Mouse (Mus musculus) cerebellum, adult 2 months (tissue): ENCODE measurements around the gene Vangl1. TPM values are rescaled to one million over a fixed set of nuclear protein-coding genes. Genes with fewer than 3 reads are reported as not detected.

Source experiments
- DNase-seq, 2 experiments: peaks; one replicate each; pipeline ENCODE4 v3.0.0; 2021
- H3K27ac ChIP-seq: fragments of 200-500 bp; 2 replicates; pipeline ENCODE4 v1.5.1; 2012; ENCODE audit warnings: low read length, control low read depth, inconsistent platforms; ENCODE audit not compliant: insufficient read depth
- H3K27me3 ChIP-seq: fragments of 200-500 bp; 2 replicates; pipeline ENCODE4 v1.6.1; 2012; ENCODE audit warnings: inconsistent platforms, mild to moderate bottlenecking, low read length, moderate library complexity; ENCODE audit not compliant: control insufficient read depth, insufficient read depth
- H3K4me1 ChIP-seq: fragments of 200-500 bp; 2 replicates; pipeline ENCODE4 v1.6.1; 2011; ENCODE audit warnings: low read length; ENCODE audit not compliant: control insufficient read depth, insufficient read depth
- H3K4me3 ChIP-seq: fragments of 200-500 bp; replicated peaks from 2 replicates; pipeline ENCODE3; 2011; ENCODE audit warnings: mild to moderate bottlenecking, low read depth, low read length, control low read depth; ENCODE audit not compliant: insufficient read depth
- CTCF ChIP-seq: fragments of 200-500 bp; IDR thresholded peaks from 2 replicates; pipeline ENCODE4 v1.5.1; 2011; ENCODE audit warnings: low read depth, mild to moderate bottlenecking, control low read depth, low read length, moderate library complexity, borderline replicate concordance; ENCODE audit not compliant: insufficient read depth
- POLR2A ChIP-seq: fragments of 200-500 bp; IDR thresholded peaks from 2 replicates; pipeline ENCODE4 v1.6.1; 2011; ENCODE audit warnings: low read length, control low read depth, borderline replicate concordance; ENCODE audit not compliant: insufficient read depth
- WGBS: fragments of 180-500 bp; shearing (Covaris S2); methylation state at CpG from one replicate; pipeline ENCODE4 v1.1.7; 2018; 5-methylcytosine and 5-hydroxymethylcytosine counted together
- polyA plus RNA-seq: library from polyadenylated mRNA; depleted of rRNA; stranded (reverse); fragments of >200 nt; gene quantifications from 2 replicates; pipeline ENCODE4 v1.2.3, GENCODE M21; 2012; rRNA removed

Vangl1 gene
- polyA plus RNA-seq, 1 experiment: 6.8 TPM

DNA sequence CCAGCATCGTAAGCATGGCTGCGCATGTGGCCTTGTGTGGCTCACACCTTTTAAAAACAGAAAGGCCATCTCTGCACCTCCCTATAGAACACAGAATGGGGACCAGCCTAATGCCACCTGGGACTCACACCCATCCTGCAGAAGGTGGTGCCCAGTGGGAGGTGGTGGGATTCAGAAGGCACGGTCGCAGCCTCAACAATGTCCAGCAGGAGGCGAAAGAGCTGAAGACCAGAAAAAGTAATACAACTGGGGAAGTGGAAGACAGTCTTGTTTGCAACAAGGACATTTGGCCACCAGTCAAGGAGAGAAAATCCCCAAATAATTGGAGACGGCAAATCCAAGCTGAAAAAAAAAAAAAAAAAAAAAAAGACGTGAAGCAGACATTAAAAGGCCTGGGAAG, 82.4 kb downstream of the Vangl1 start:
- no peak for DNase-seq
- H3K4me1 ChIP-seq: peaks cover 5% of the 10 kb centered on the region; the same call in 1 of the 2 replicates
- no peaks in the 10 kb centered on the region for H3K27me3 ChIP-seq
- WGBS: 75% methylated on average over 7 of the region's 7 CpGs
- TF ChIP-seq CTCF: no peak
- no peak for TF ChIP-seq POLR2A
- H3K27ac ChIP-seq: no peak overlapping the region
- H3K4me3 ChIP-seq: no peak overlapping the region

DNA sequence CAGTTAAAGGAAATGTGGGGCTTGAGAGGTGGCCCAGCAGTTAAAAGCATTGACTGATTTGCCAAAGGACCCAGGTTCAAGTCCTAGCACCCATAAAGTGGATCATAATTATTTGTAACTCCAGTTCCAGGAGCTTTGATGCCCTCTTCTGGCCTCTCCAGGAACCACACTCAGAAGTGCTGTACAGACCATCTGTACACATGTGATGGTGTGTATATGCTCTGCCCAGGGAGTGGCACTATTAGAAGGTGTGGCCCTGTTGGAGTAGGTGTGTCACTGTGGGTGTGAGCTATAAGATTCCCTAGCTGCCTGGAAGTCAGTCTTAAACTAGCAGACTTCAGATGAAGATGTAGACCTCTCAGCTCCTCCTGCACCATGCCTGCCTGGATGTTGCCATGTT, 83.5 kb downstream of the Vangl1 start:
- TF ChIP-seq CTCF (no peak), POLR2A (no peak)
- H3K4me3 ChIP-seq: no peak overlapping the region
- no peak for DNase-seq
- peaks cover 5% of the 10 kb centered on the region; the same call in 1 of the 2 replicates for H3K4me1 ChIP-seq
- no peaks in the 10 kb centered on the region for H3K27me3 ChIP-seq
- H3K27ac ChIP-seq: no peak overlapping the region

DNA sequence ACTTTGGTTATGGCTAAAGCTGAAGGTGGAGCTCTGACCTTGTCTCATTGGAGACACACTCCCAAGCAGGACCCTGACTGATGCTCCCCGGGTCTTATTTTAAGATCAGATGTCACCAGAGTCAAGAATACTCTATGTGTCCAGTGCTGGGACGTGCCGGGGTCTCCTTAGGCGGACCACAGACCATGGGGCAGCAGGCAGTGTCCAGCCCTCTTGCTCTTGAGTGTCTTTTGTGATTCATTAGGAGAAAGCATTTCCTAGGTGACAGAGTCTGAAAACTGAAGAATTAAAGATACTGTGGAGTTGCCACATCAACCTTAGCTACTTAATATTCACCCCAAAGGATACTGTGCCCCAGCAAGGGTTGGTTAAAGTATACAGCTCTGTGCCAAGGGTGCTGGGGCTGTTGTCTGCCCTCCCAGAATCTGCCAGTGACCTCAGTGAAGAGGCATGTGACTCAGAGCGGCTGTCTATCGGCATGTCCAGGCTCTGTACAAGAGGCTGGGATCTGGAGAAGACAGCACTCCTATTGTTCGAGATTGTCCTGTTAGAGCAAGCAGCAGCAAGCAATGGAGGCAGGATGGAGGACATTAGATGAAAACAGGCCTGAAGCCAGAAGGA, 92.4 kb downstream of the Vangl1 start:
- Histone ChIP-seq H3K4me1 (no peaks in the 10 kb centered on the region), H3K27ac (no peak overlapping the region), H3K4me3 (no peak overlapping the region), H3K27me3 (no peaks in the 10 kb centered on the region; the same call in 1 of the 2 replicates)
- no peak for TF ChIP-seq CTCF
- TF ChIP-seq POLR2A: no peak
- 65% methylated on average over 7 of the region's 7 CpGs for WGBS
- DNase-seq: peak in 1 of 2 experiments; percentile 17

DNA sequence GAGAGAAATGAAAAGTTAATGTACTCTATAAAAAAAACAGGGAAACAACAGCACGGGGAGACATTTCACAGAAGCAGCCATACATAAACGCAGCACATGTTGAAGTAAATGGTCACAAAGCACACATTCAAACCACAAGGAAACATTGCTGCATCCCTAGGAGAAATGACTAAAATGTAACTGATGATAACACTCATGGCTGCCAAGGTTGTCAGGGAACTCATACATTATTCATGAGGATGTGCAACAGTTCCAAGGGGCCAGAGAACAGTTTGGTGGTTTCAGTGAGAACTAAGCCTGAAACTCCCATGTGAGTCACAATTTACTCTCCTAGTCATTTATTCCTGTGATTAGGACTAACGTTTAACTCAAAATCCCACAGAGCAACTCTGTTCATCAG, 96.3 kb downstream of the Vangl1 start:
- no peak overlapping the region for H3K4me3 ChIP-seq

DNA sequence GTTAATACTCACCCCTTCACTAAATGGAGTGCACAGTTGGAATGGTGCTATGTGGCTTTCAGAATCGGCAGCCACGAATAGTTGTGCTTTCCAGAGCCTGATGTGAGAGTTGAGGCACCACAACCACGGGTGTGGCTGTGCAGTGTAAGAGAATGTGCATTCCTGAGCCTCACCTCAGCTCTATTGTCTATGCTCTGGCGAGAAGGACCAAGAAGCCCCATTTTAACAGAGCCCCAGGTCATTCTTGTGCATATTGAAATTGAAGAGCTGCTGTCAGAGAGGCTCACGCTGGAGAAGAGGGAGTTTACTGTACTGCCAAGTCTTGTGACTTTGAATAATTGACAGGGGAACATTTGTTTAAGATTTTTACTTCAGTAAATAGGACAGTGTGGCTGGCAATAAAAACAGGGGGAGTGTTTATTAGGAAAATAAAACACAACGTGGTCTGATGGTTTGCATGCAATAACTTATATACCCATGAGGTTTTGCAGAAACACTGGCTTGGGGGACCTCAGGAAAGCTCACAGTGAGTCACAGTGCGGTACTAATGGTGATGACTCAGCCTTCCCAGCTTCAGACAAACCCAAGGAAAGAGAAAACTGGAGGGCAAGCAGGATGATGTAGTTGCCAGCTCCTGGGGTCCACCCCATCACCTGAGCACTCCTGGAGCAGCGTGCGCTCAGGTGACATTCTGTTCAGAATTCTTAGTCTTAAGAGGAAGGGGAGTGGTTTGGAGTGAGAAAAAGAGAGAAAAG, 100.5 kb downstream of the Vangl1 start:
- 74% methylated on average over 9 of the region's 9 CpGs for WGBS

More for the DNA sequence above, 96.3 kb downstream of the Vangl1 start:
- 42% methylated on average over 3 of the region's 3 CpGs for WGBS
- no peaks in the 10 kb centered on the region for H3K27me3 ChIP-seq
- no peak for TF ChIP-seq CTCF
- TF ChIP-seq POLR2A: no peak
- H3K27ac ChIP-seq: no peak overlapping the region
- H3K4me1 ChIP-seq: no peaks in the 10 kb centered on the region
- no peak for DNase-seq

More for the DNA sequence above, 100.5 kb downstream of the Vangl1 start:
- no peak overlapping the region for H3K4me3 ChIP-seq
- no peak for TF ChIP-seq CTCF
- TF ChIP-seq POLR2A: no peak
- H3K27ac ChIP-seq: no peak overlapping the region
- no peaks in the 10 kb centered on the region for H3K4me1 ChIP-seq
- DNase-seq: no peak
- no peaks in the 10 kb centered on the region for H3K27me3 ChIP-seq

Other genes with a start within 250 kb of the Vangl1 start
- 9.3 and 9.6 TPM in 2 replicates for gene Nhlh2, start 194.6 kb downstream of the Vangl1 start, polyA plus RNA-seq
- gene Casq2, start 118.3 kb downstream of the Vangl1 start, polyA plus RNA-seq: 49.1 and 50.4 TPM in 2 replicates